Mouse (Mus musculus) bone marrow, adult 2 months (tissue): ENCODE data around the gene Olfr718-ps1.
"Not testable (repeated sequence)": the region's sequence is repeated elsewhere in the genome, so short reads cannot be mapped to it uniquely, and the experiment has no call there.

ENCODE experiments used
- CTCF ChIP-seq: fragments of 200-500 bp; IDR thresholded peaks from 2 replicates; pipeline ENCODE4 v1.5.1; 2011; ENCODE audit warnings: low read length, control low read depth; ENCODE audit not compliant: control insufficient read depth, insufficient read depth
- POLR2A ChIP-seq: fragments of 200-500 bp; IDR thresholded peaks from 2 replicates; pipeline ENCODE4 v1.6.1; 2011; ENCODE audit warnings: low read depth, mild to moderate bottlenecking, control low read depth, low read length, borderline replicate concordance; ENCODE audit not compliant: control insufficient read depth

GRCm38 (mm10) chr5:143134216-143135010, 13.0 kb downstream of the Olfr718-ps1 start:
- TF ChIP-seq CTCF, POLR2A: not testable (repeated sequence)
